ENCODE assay signal across 13 mouse cellular contexts in genomic region chr6:86222381-86222780, GRCm38 (mm10). TPM values are rescaled to one million over a fixed set of nuclear protein-coding genes. Genes with fewer than 3 reads are reported as not detected.
A peak's percentile ranks its signal among the peaks of the same experiment; 100 is the strongest.
DNase-seq lines count a peak whose midpoint lies in the region; ATAC-seq lines count a peak whose summit lies in the region.
"Had no signal": no experiment of that assay in that cellular context is flagged by ENCODE, and none has a peak within 500 bp of the region (broad histone marks: within the 10 kb centered on the region; RNA-seq: fewer than 3 reads in every experiment).

No protein-coding gene starts in this region.

- peak; percentile 69; the same call in 1 of the 2 replicates for ATAC-seq in lung, embryonic 15.5 days (ENCODE audit: borderline replicate concordance, extremely low read depth, low FRiP score, low TSS enrichment)
- peak; percentile 88 for ATAC-seq in lung, embryonic 16.5 days (ENCODE audit: low read depth)
- no peak for ATAC-seq in forebrain, embryonic 12.5 days (ENCODE audit: low FRiP score)

- H3K4me3 ChIP-seq in lung, embryonic 15.5 days = no peak overlapping the region
- H3K4me3 ChIP-seq in lung, embryonic 16.5 days (ENCODE audit: low read length) = no peak overlapping the region
- H3K4me3 ChIP-seq in forebrain, embryonic 12.5 days (replicated peaks) = no peak overlapping the region
- H3K4me3 ChIP-seq: liver, embryonic 13.5 days; neural tube, embryonic 13.5 days had no signal

- peak overlapping the region; percentile 70 for H3K27ac ChIP-seq in lung, embryonic 15.5 days
- peak overlapping the region; percentile 36 for H3K27ac ChIP-seq in lung, embryonic 16.5 days (ENCODE audit: low read length)
- no peak overlapping the region for H3K27ac ChIP-seq in forebrain, embryonic 12.5 days
- H3K27ac ChIP-seq: liver, embryonic 13.5 days; neural tube, embryonic 13.5 days had no signal

- peaks cover 22% of the 10 kb centered on the region for H3K4me1 ChIP-seq in lung, embryonic 15.5 days
- peaks cover 10% of the 10 kb centered on the region for H3K4me1 ChIP-seq in lung, embryonic 16.5 days (replicated peaks; ENCODE audit: control insufficient read depth, insufficient read depth, low read length)
- no peaks in the 10 kb centered on the region for H3K4me1 ChIP-seq in forebrain, embryonic 12.5 days
- H3K4me1 ChIP-seq: neural tube, embryonic 13.5 days had no signal

- H3K9me3 ChIP-seq in lung, embryonic 15.5 days = no peaks in the 10 kb centered on the region
- H3K9me3 ChIP-seq in lung, embryonic 16.5 days (ENCODE audit: control insufficient read depth, low read length) = no peaks in the 10 kb centered on the region
- no peaks in the 10 kb centered on the region for H3K9me3 ChIP-seq in forebrain, embryonic 12.5 days
- H3K9me3 ChIP-seq: liver, embryonic 13.5 days; neural tube, embryonic 13.5 days had no signal

- H3K36me3 ChIP-seq in lung, embryonic 15.5 days = no peaks in the 10 kb centered on the region
- no peaks in the 10 kb centered on the region for H3K36me3 ChIP-seq in lung, embryonic 16.5 days (ENCODE audit: control insufficient read depth, insufficient read depth, low read length)
- H3K36me3 ChIP-seq in forebrain, embryonic 12.5 days (replicated peaks) = no peaks in the 10 kb centered on the region
- H3K36me3 ChIP-seq: liver, embryonic 13.5 days; neural tube, embryonic 13.5 days had no signal

- no peak overlapping the region for H3K4me2 ChIP-seq in lung, embryonic 15.5 days
- H3K4me2 ChIP-seq in lung, embryonic 16.5 days (ENCODE audit: low read depth, low read length) = no peak overlapping the region
- no peak overlapping the region for H3K4me2 ChIP-seq in forebrain, embryonic 12.5 days
- H3K4me2 ChIP-seq: liver, embryonic 13.5 days; midbrain, embryonic 11.5 days; neural tube, embryonic 13.5 days had no signal

- no peak for DNase-seq in lung, postnatal 14 days
- DNase-seq in fat pad, adult 2 months (ENCODE audit: extremely low read depth, low read depth, low spot score) = peak; percentile 76
- DNase-seq in urinary bladder, postnatal 25 days (ENCODE audit: low spot score) = peak; percentile 26
- no peak for DNase-seq in adrenal gland, postnatal 10 days
- DNase-seq: cerebellum, adult 9-11 months; gastrocnemius, postnatal 10 days; liver, embryonic 13.5 days; right cerebral cortex, postnatal 4 days had no signal

- H3K27me3 ChIP-seq in lung, embryonic 15.5 days = no peaks in the 10 kb centered on the region
- H3K27me3 ChIP-seq in lung, embryonic 16.5 days (ENCODE audit: control insufficient read depth, insufficient read depth, low read depth, low read length) = no peaks in the 10 kb centered on the region
- no peaks in the 10 kb centered on the region for H3K27me3 ChIP-seq in forebrain, embryonic 12.5 days
- H3K27me3 ChIP-seq: liver, embryonic 13.5 days; neural tube, embryonic 13.5 days had no signal

- H3K9ac ChIP-seq in lung, embryonic 15.5 days = no peak overlapping the region
- no peak overlapping the region for H3K9ac ChIP-seq in lung, embryonic 16.5 days (ENCODE audit: low read length)
- no peak overlapping the region for H3K9ac ChIP-seq in forebrain, embryonic 12.5 days
- H3K9ac ChIP-seq: liver, embryonic 13.5 days; neural tube, embryonic 13.5 days had no signal

- 22% methylated on average over 7 of the region's 7 CpGs for WGBS in lung, embryonic 15.5 days
- WGBS in lung, embryonic 16.5 days = 17% methylated on average over 7 of the region's 7 CpGs
- 40% methylated on average over 7 of the region's 7 CpGs for WGBS in forebrain, embryonic 12.5 days

RNA-seq across cellular contexts. Expression of gene Tgfa, which starts 27.4 kb away (rescaled TPM):
- polyA plus RNA-seq in lung, embryonic 15.5 days (2015; fragmentation: Nextera tagmentation; extraction: Ambion mirVana) = 4.1 and 4.2 TPM in 2 replicates
- 3.8 and 4.3 TPM in 2 replicates for polyA plus RNA-seq in lung, embryonic 16.5 days (2015; fragmentation: Nextera tagmentation; extraction: Ambion mirVana)
- polyA plus RNA-seq in forebrain, embryonic 12.5 days (2016; fragmentation: Nextera tagmentation; extraction: Ambion mirVana) = 3.0 and 4.3 TPM in 2 replicates
- total RNA-seq in adrenal gland, postnatal 10 days (2021) = 1 to 10 TPM; 8.1 to 9.0 TPM

Comparison
In these comparisons a context has a peak if more than half of its experiments do, and no peak if none do; other contexts are left out.
1. DNase-seq: peak in fat pad, adult 2 months (single experiment) and urinary bladder, postnatal 25 days (single experiment); none in lung, postnatal 14 days (single experiment) and adrenal gland, postnatal 10 days (single experiment).